8 mouse cellular contexts compared by ENCODE assay signal in the genomic region with DNA sequence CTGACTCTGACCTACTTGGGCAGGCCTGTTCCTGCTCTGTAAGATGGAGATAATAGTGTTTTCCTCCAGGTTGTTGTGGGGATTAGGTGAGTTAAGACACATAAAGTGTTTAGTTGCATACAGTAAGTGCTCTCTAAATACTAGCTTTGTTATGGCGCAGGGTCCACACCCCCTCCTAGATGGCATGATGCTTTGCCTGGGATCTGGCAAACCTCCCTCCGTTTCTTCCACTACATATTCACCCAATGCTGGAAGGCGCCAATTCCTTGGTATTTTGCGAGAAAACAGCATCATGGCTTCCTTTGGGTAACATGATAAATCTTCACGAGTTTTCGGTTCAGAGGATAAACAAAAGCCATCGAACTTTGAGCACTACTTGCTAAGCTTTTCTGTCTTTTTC. TPM values are rescaled to one million over a fixed set of nuclear protein-coding genes. Genes with fewer than 3 reads are reported as not detected.
A peak's percentile ranks its signal among the peaks of the same experiment; 100 is the strongest.
DNase-seq lines count a peak whose midpoint lies in the region; ATAC-seq and TF ChIP-seq lines count a peak whose summit lies in the region.

No protein-coding gene starts in this region.

- WGBS in kidney, postnatal 0 days: 83% methylated on average over 7 of the region's 7 CpGs
- 82% methylated on average over 7 of the region's 7 CpGs for WGBS in embryonic facial prominence, embryonic 15.5 days
- 91% methylated on average over 7 of the region's 7 CpGs for WGBS in hindbrain, embryonic 15.5 days
- 90% methylated on average over 7 of the region's 7 CpGs for WGBS in midbrain, embryonic 14.5 days

- no peak for TF ChIP-seq CTCF in kidney, postnatal 0 days (IDR thresholded peaks at IDR 0.05; ENCODE audit: low read depth)

- no peak for DNase-seq in kidney, postnatal 0 days (ENCODE audit: low spot score)
- DNase-seq in kidney, postnatal 10 days: no peak
- DNase-seq in midbrain, embryonic 14.5 days: no peak
- DNase-seq in layer of hippocampus, adult 11-12 months (ENCODE audit: low spot score): no peak
- DNase-seq in frontal cortex, postnatal 14 days (ENCODE audit: low spot score in 2 of 2): no peak
- no peak for DNase-seq in spleen, postnatal 14 days (ENCODE audit: low spot score in 2 of 2)

- peak overlapping the region; percentile 61; the same call in 1 of the 2 replicates for H3K9ac ChIP-seq in kidney, postnatal 0 days (ENCODE audit: low read depth, low read length)
- H3K9ac ChIP-seq in embryonic facial prominence, embryonic 15.5 days: no peak overlapping the region
- H3K9ac ChIP-seq in hindbrain, embryonic 15.5 days: peak overlapping the region; percentile 73; the same call in 1 of the 2 replicates
- no peak overlapping the region for H3K9ac ChIP-seq in midbrain, embryonic 14.5 days (replicated peaks; ENCODE audit: low read length)

- H3K27ac ChIP-seq in kidney, postnatal 0 days: 0 out of 2 replicates have a peak overlapping the region, but pooled peaks have one; percentile 76
- H3K27ac ChIP-seq in embryonic facial prominence, embryonic 15.5 days (replicated peaks): peak overlapping the region; percentile 75; the same call in 1 of the 2 replicates
- H3K27ac ChIP-seq in hindbrain, embryonic 15.5 days (replicated peaks): no peak overlapping the region
- no peak overlapping the region for H3K27ac ChIP-seq in midbrain, embryonic 14.5 days (replicated peaks; ENCODE audit: low read depth, low read length)

- no peak overlapping the region for H3K4me3 ChIP-seq in kidney, postnatal 0 days (replicated peaks; ENCODE audit: low read depth, low read length)
- peak overlapping the region; percentile 76; the same call in 1 of the 2 replicates for H3K4me3 ChIP-seq in embryonic facial prominence, embryonic 15.5 days (replicated peaks)
- peak overlapping the region; percentile 69; the same call in 1 of the 2 replicates for H3K4me3 ChIP-seq in hindbrain, embryonic 15.5 days
- H3K4me3 ChIP-seq in midbrain, embryonic 14.5 days (replicated peaks; ENCODE audit: low read depth, low read length): no peak overlapping the region

- no peaks in the 10 kb centered on the region for H3K27me3 ChIP-seq in kidney, postnatal 0 days (ENCODE audit: insufficient read depth, low read length)
- H3K27me3 ChIP-seq in embryonic facial prominence, embryonic 15.5 days: 0 out of 2 replicates have a peak, but pooled peaks cover 5% of the 10 kb centered on the region
- no peaks in the 10 kb centered on the region for H3K27me3 ChIP-seq in hindbrain, embryonic 15.5 days
- no peaks in the 10 kb centered on the region for H3K27me3 ChIP-seq in midbrain, embryonic 14.5 days (ENCODE audit: control insufficient read depth, insufficient read depth, low read length)

- peaks cover 6% of the 10 kb centered on the region for H3K4me1 ChIP-seq in kidney, postnatal 0 days (replicated peaks; ENCODE audit: insufficient read depth, low read length)
- H3K4me1 ChIP-seq in embryonic facial prominence, embryonic 15.5 days: peaks cover 18% of the 10 kb centered on the region
- peaks cover 41% of the 10 kb centered on the region for H3K4me1 ChIP-seq in hindbrain, embryonic 15.5 days (replicated peaks)
- peaks cover 29% of the 10 kb centered on the region for H3K4me1 ChIP-seq in midbrain, embryonic 14.5 days (ENCODE audit: control insufficient read depth, insufficient read depth, low read length)

- H3K36me3 ChIP-seq in kidney, postnatal 0 days (ENCODE audit: insufficient read depth, low read length): no peaks in the 10 kb centered on the region
- no peaks in the 10 kb centered on the region for H3K36me3 ChIP-seq in embryonic facial prominence, embryonic 15.5 days
- H3K36me3 ChIP-seq in hindbrain, embryonic 15.5 days: no peaks in the 10 kb centered on the region
- H3K36me3 ChIP-seq in midbrain, embryonic 14.5 days (ENCODE audit: control insufficient read depth, insufficient read depth, low read length): no peaks in the 10 kb centered on the region

- H3K9me3 ChIP-seq in kidney, postnatal 0 days (replicated peaks; ENCODE audit: low read length): no peaks in the 10 kb centered on the region
- H3K9me3 ChIP-seq in embryonic facial prominence, embryonic 15.5 days (replicated peaks): no peaks in the 10 kb centered on the region
- no peaks in the 10 kb centered on the region for H3K9me3 ChIP-seq in hindbrain, embryonic 15.5 days
- H3K9me3 ChIP-seq in midbrain, embryonic 14.5 days (ENCODE audit: control insufficient read depth, low read length): no peaks in the 10 kb centered on the region

- peak overlapping the region; percentile 72; the same call in 1 of the 2 replicates for H3K4me2 ChIP-seq in kidney, postnatal 0 days (ENCODE audit: low read length)
- no peak overlapping the region; the same call in 1 of the 2 replicates for H3K4me2 ChIP-seq in embryonic facial prominence, embryonic 15.5 days (replicated peaks)
- peak overlapping the region; percentile 79 for H3K4me2 ChIP-seq in hindbrain, embryonic 15.5 days
- H3K4me2 ChIP-seq in midbrain, embryonic 14.5 days (ENCODE audit: low read length): peak overlapping the region; percentile 72

- no peak for ATAC-seq in kidney, postnatal 0 days (replicated peaks; ENCODE audit: low FRiP score, low read depth)
- no peak for ATAC-seq in embryonic facial prominence, embryonic 15.5 days (ENCODE audit: insufficient number of reproducible peaks, low FRiP score, low TSS enrichment, low read depth)
- no peak for ATAC-seq in hindbrain, embryonic 15.5 days (ENCODE audit: low FRiP score, low read depth)
- no peak for ATAC-seq in midbrain, embryonic 14.5 days (ENCODE audit: low FRiP score, low TSS enrichment)

RNA-seq across cellular contexts. Expression of a gene that starts 1.2 kb away (rescaled TPM):
- 86.6 and 93.6 TPM in 2 replicates for polyA plus RNA-seq in kidney, postnatal 0 days (2015; fragmentation: Nextera tagmentation; extraction: Ambion mirVana)
- polyA plus RNA-seq in embryonic facial prominence, embryonic 15.5 days (2015; fragmentation: Nextera tagmentation; extraction: Ambion mirVana): 31.2 and 31.9 TPM in 2 replicates
- polyA plus RNA-seq in hindbrain, embryonic 15.5 days (2015; fragmentation: Nextera tagmentation; extraction: Ambion mirVana): 106 and 109 TPM in 2 replicates
- 72.6 and 89.3 TPM in 2 replicates for polyA plus RNA-seq in midbrain, embryonic 14.5 days (2014; fragmentation: Nextera tagmentation; extraction: Ambion mirVana)

Comparison
In these comparisons a context has a peak if more than half of its experiments do, and no peak if none do; other contexts are left out.
1. H3K27ac ChIP-seq: peak in kidney, postnatal 0 days (single experiment) and embryonic facial prominence, embryonic 15.5 days (single experiment); none in hindbrain, embryonic 15.5 days (single experiment) and midbrain, embryonic 14.5 days (single experiment).
2. H3K4me3 ChIP-seq: peak in embryonic facial prominence, embryonic 15.5 days (single experiment) and hindbrain, embryonic 15.5 days (single experiment); none in kidney, postnatal 0 days (single experiment) and midbrain, embryonic 14.5 days (single experiment).
3. H3K9ac ChIP-seq: peak in kidney, postnatal 0 days (single experiment) and hindbrain, embryonic 15.5 days (single experiment); none in embryonic facial prominence, embryonic 15.5 days (single experiment) and midbrain, embryonic 14.5 days (single experiment).